Mouse (Mus musculus) embryonic facial prominence, embryonic 13.5 days (tissue): ENCODE results near the gene Hcfc1r1. TPM values are rescaled to one million over a fixed set of nuclear protein-coding genes. Genes with fewer than 3 reads are reported as not detected.

Source experiments
- ATAC-seq: fragments of 200-750 bp; cut with Nextera tagmentation; 2 replicates; pipeline ENCODE4 v1.8.0; 2017; ENCODE audit warnings: low read depth; ENCODE audit not compliant: insufficient number of reproducible peaks, insufficient read depth, low FRiP score, low TSS enrichment
- H3K27ac ChIP-seq: fragments of 300-500 bp; sonication (generic); 2 replicates; pipeline ENCODE4 v1.5.1; 2015; ENCODE audit warnings: moderate library complexity, mild to moderate bottlenecking, inconsistent platforms
- H3K27me3 ChIP-seq: fragments of 300-500 bp; sonication (generic); 2 replicates; pipeline ENCODE4 v1.6.1; 2015; ENCODE audit warnings: mild to moderate bottlenecking, inconsistent platforms
- H3K36me3 ChIP-seq: fragments of 300-500 bp; sonication (generic); 2 replicates; pipeline ENCODE4 v1.6.1; 2015; ENCODE audit warnings: mild to moderate bottlenecking, inconsistent platforms
- H3K4me1 ChIP-seq: fragments of 300-500 bp; sonication (generic); 2 replicates; pipeline ENCODE4 v1.6.1; 2015; ENCODE audit warnings: inconsistent platforms
- H3K4me2 ChIP-seq: fragments of 300-500 bp; sonication (generic); 2 replicates; pipeline ENCODE4 v1.6.1; 2015; ENCODE audit warnings: moderate library complexity, mild to moderate bottlenecking, inconsistent platforms
- H3K4me3 ChIP-seq: fragments of 300-500 bp; sonication (generic); 2 replicates; pipeline ENCODE4 v1.5.1; 2015; ENCODE audit warnings: mild to moderate bottlenecking, inconsistent platforms
- H3K9ac ChIP-seq: fragments of 300-500 bp; sonication (generic); 2 replicates; pipeline ENCODE4 v1.6.1; 2015; ENCODE audit warnings: mild to moderate bottlenecking, inconsistent platforms
- H3K9me3 ChIP-seq: fragments of 300-500 bp; sonication (generic); 2 replicates; pipeline ENCODE4 v1.6.1; 2016; ENCODE audit warnings: inconsistent platforms
- WGBS: fragments of 180-500 bp; shearing (Covaris S2); methylation state at CpG from one replicate; pipeline ENCODE4 v1.1.7; 2015; ENCODE audit warnings: mixed read lengths; 5-methylcytosine and 5-hydroxymethylcytosine counted together
- polyA plus RNA-seq: library from polyadenylated mRNA; unstranded; fragments of >200 nt; fragmentation: Nextera tagmentation; extraction: Ambion mirVana; gene quantifications from 2 replicates; pipeline ENCODE4 v1.2.1, GENCODE M21; 2015

Hcfc1r1 gene
- polyA plus RNA-seq, 1 experiment from 2014 or later, result 79.4 TPM

GRCm38 (mm10) chr17:23660117-23660875 is 13.1 kb upstream of the Hcfc1r1 start, which contains the start of gene Bicdl2:
Gene Bicdl2, plus strand, starts transcription at chr17:23660506.
- Histone ChIP-seq H3K4me2 (peak within 1 kb of the TSS; percentile 45), H3K9ac (no peak within 1 kb of the TSS), H3K4me1 (peaks cover 14% of the 10 kb centered on the region), H3K4me3 (peak within 1 kb of the TSS; percentile 24), H3K36me3 (no peaks in the 10 kb centered on the region), H3K27me3 (peaks cover 47% of the 10 kb centered on the region), H3K27ac (no peak within 1 kb of the TSS), H3K9me3 (no peaks in the 10 kb centered on the region)
- ATAC-seq, result no peak
- 6% methylated on average over 27 of the region's 27 CpGs for WGBS

- no peak overlapping the region for H3K9ac ChIP-seq
- H3K27me3 ChIP-seq, result peaks cover 47% of the 10 kb centered on the region
- H3K27ac ChIP-seq, result no peak overlapping the region
- H3K4me1 ChIP-seq, result peaks cover 19% of the 10 kb centered on the region
- H3K4me2 ChIP-seq, result peak overlapping the region; percentile 45
- H3K36me3 ChIP-seq, result peaks cover 1% of the 10 kb centered on the region; the same call in 1 of the 2 replicates
- H3K9me3 ChIP-seq, result no peaks in the 10 kb centered on the region
- 4% methylated on average over 14 of the region's 14 CpGs for WGBS
- no peak for ATAC-seq
- H3K4me3 ChIP-seq, result peak overlapping the region; percentile 24
Measured at GRCm38 (mm10) chr17:23660876-23661200, 12.6 kb upstream of the Hcfc1r1 start.

GRCm38 (mm10) chr17:23661526-23661925 is 11.9 kb upstream of the Hcfc1r1 start:
- H3K4me2 ChIP-seq, result no peak overlapping the region

GRCm38 (mm10) chr17:23664556-23665021 is 8.8 kb upstream of the Hcfc1r1 start:
- Histone ChIP-seq H3K36me3 (peaks cover 39% of the 10 kb centered on the region), H3K4me3 (peak overlapping the region; percentile 3; the same call in 1 of the 2 replicates), H3K9ac (no peak overlapping the region), H3K9me3 (no peaks in the 10 kb centered on the region), H3K4me1 (peaks cover 19% of the 10 kb centered on the region), H3K27ac (no peak overlapping the region), H3K27me3 (peaks cover 38% of the 10 kb centered on the region), H3K4me2 (peak overlapping the region; percentile 11)
- 6% methylated on average over 5 of the region's 5 CpGs for WGBS
- 0 out of 2 replicates have a peak, but pooled peaks have one; percentile 33 for ATAC-seq

More at GRCm38 (mm10) chr17:23661526-23661925, 11.9 kb upstream of the Hcfc1r1 start:
- Histone ChIP-seq H3K9me3 (no peaks in the 10 kb centered on the region), H3K4me3 (peak overlapping the region; percentile 24; the same call in 1 of the 2 replicates), H3K27ac (no peak overlapping the region), H3K4me1 (peaks cover 19% of the 10 kb centered on the region), H3K27me3 (peaks cover 47% of the 10 kb centered on the region), H3K36me3 (peaks cover 8% of the 10 kb centered on the region), H3K9ac (no peak overlapping the region)
- WGBS, result 2% methylated on average over 9 of the region's 9 CpGs
- no peak for ATAC-seq

GRCm38 (mm10) chr17:23665511-23665910 is 7.9 kb upstream of the Hcfc1r1 start:
- H3K27ac ChIP-seq, result no peak overlapping the region
- H3K9ac ChIP-seq, result no peak overlapping the region
- no peak for ATAC-seq
- H3K9me3 ChIP-seq, result no peaks in the 10 kb centered on the region
- H3K4me3 ChIP-seq, result no peak overlapping the region
- peaks cover 48% of the 10 kb centered on the region for H3K36me3 ChIP-seq
- H3K4me1 ChIP-seq, result peaks cover 19% of the 10 kb centered on the region
- WGBS, result 76% methylated on average over 14 of the region's 14 CpGs
- H3K4me2 ChIP-seq, result 0 out of 2 replicates have a peak overlapping the region, but pooled peaks have one; percentile 11
- H3K27me3 ChIP-seq, result peaks cover 28% of the 10 kb centered on the region

- Histone ChIP-seq H3K9ac (no peak overlapping the region), H3K9me3 (no peaks in the 10 kb centered on the region), H3K4me2 (no peak overlapping the region), H3K4me1 (peaks cover 23% of the 10 kb centered on the region), H3K36me3 (peaks cover 51% of the 10 kb centered on the region), H3K4me3 (no peak overlapping the region), H3K27ac (no peak overlapping the region), H3K27me3 (peaks cover 4% of the 10 kb centered on the region)
- no peak for ATAC-seq
- WGBS, result 91% methylated on average over 7 of the region's 7 CpGs
Measured at GRCm38 (mm10) chr17:23670516-23671074, 2.8 kb upstream of the Hcfc1r1 start.

GRCm38 (mm10) chr17:23671519-23671918 is 1.9 kb upstream of the Hcfc1r1 start:
- Histone ChIP-seq H3K36me3 (peaks cover 43% of the 10 kb centered on the region), H3K4me1 (peaks cover 31% of the 10 kb centered on the region), H3K9ac (no peak overlapping the region), H3K27me3 (peaks cover 13% of the 10 kb centered on the region), H3K4me2 (no peak overlapping the region), H3K4me3 (no peak overlapping the region), H3K9me3 (no peaks in the 10 kb centered on the region), H3K27ac (no peak overlapping the region)
- WGBS, result 95% methylated on average over 3 of the region's 3 CpGs
- ATAC-seq, result no peak

GRCm38 (mm10) chr17:23672761-23673160 is 635 bp upstream of the Hcfc1r1 start:
- Histone ChIP-seq H3K9ac (no peak overlapping the region), H3K9me3 (no peaks in the 10 kb centered on the region), H3K27ac (no peak overlapping the region), H3K36me3 (peaks cover 30% of the 10 kb centered on the region), H3K4me2 (peak overlapping the region; percentile 97), H3K4me1 (peaks cover 39% of the 10 kb centered on the region), H3K4me3 (peak overlapping the region; percentile 68), H3K27me3 (peaks cover 21% of the 10 kb centered on the region)
- 60% methylated on average over 3 of the region's 3 CpGs for WGBS
- no peak for ATAC-seq

- WGBS, result 36% methylated on average over 9 of the region's 9 CpGs
- peaks cover 37% of the 10 kb centered on the region for H3K27me3 ChIP-seq
- no peak for ATAC-seq
- no peak overlapping the region for H3K27ac ChIP-seq
- H3K4me3 ChIP-seq, result peak overlapping the region; percentile 68
- H3K4me1 ChIP-seq, result peaks cover 40% of the 10 kb centered on the region
- H3K36me3 ChIP-seq, result peaks cover 14% of the 10 kb centered on the region
- H3K9me3 ChIP-seq, result no peaks in the 10 kb centered on the region
- peak overlapping the region; percentile 75 for H3K9ac ChIP-seq
- peak overlapping the region; percentile 97 for H3K4me2 ChIP-seq
Measured at GRCm38 (mm10) chr17:23674271-23674952, 1.0 kb downstream of the Hcfc1r1 start.

- H3K36me3 ChIP-seq, result peaks cover 7% of the 10 kb centered on the region
- 0 out of 2 replicates have a peak overlapping the region, but pooled peaks have one; percentile 7 for H3K27ac ChIP-seq
- peak overlapping the region; percentile 97 for H3K4me2 ChIP-seq
- no peaks in the 10 kb centered on the region for H3K9me3 ChIP-seq
- ATAC-seq, result no peak
- H3K27me3 ChIP-seq, result peaks cover 44% of the 10 kb centered on the region
- peaks cover 40% of the 10 kb centered on the region for H3K4me1 ChIP-seq
- peak overlapping the region; percentile 68; the same call in 1 of the 2 replicates for H3K4me3 ChIP-seq
- 35% methylated on average over 5 of the region's 5 CpGs for WGBS
- 0 out of 2 replicates have a peak overlapping the region, but pooled peaks have one; percentile 75 for H3K9ac ChIP-seq
Measured at GRCm38 (mm10) chr17:23675127-23675526, 1.7 kb downstream of the Hcfc1r1 start.

GRCm38 (mm10) chr17:23675564-23676281 is 2.3 kb downstream of the Hcfc1r1 start:
- Histone ChIP-seq H3K9ac (peak overlapping the region; percentile 73; the same call in 1 of the 2 replicates), H3K36me3 (0 out of 2 replicates have a peak, but pooled peaks cover under 1% of the 10 kb centered on the region), H3K9me3 (no peaks in the 10 kb centered on the region), H3K27ac (0 out of 2 replicates have a peak overlapping the region, but pooled peaks have one; percentile 48), H3K4me2 (peak overlapping the region; percentile 97), H3K27me3 (peaks cover 50% of the 10 kb centered on the region), H3K4me3 (peak overlapping the region; percentile 58), H3K4me1 (peaks cover 40% of the 10 kb centered on the region)
- no peak for ATAC-seq
- 13% methylated on average over 15 of the region's 15 CpGs for WGBS
